Mouse (Mus musculus): ENCODE measurements at regions not wholly inside any gene's neighbourhood (a gene's known extent, or its start where the extent isn't known, plus 50 kb on each side); places are given as distances from the start of the nearest gene placed in this dataset.

- H3K27ac ChIP-seq (ENCODE audit: low read depth, low read length), result no peak overlapping the region
- DNase-seq (ENCODE audit: low spot score) (no peak), ATAC-seq (replicated peaks; ENCODE audit: low FRiP score) (no peak)
- H3K36me3 ChIP-seq (ENCODE audit: control insufficient read depth, insufficient read depth, low read length), result no peaks in the 10 kb centered on the region
- H3K4me2 ChIP-seq (ENCODE audit: low read depth, low read length, severe bottlenecking), result no peak overlapping the region
- no peak overlapping the region for H3K4me3 ChIP-seq (ENCODE audit: low read depth, low read length)
- no peaks in the 10 kb centered on the region for H3K27me3 ChIP-seq (ENCODE audit: control insufficient read depth, insufficient read depth, low read length)
- no peak overlapping the region for H3K9ac ChIP-seq (ENCODE audit: low read length)
- H3K9me3 ChIP-seq (ENCODE audit: control insufficient read depth, low read length), result no peaks in the 10 kb centered on the region
- 87% methylated on average over 1 of the region's 1 CpGs for WGBS
- no peaks in the 10 kb centered on the region for H3K4me1 ChIP-seq (replicated peaks; ENCODE audit: control insufficient read depth, insufficient read depth, low read length)
Measured at GRCm38 (mm10) chr15:25305801-25306200, 107.8 kb downstream of the Basp1 start.

GRCm38 (mm10) chr15:25303379-25303778, 110.2 kb downstream of the Basp1 start:
- no peak overlapping the region for H3K9ac ChIP-seq (ENCODE audit: low read length)
- H3K4me2 ChIP-seq (ENCODE audit: low read depth, low read length, severe bottlenecking), result no peak overlapping the region
- 83% methylated on average over 3 of the region's 3 CpGs for WGBS
- no peaks in the 10 kb centered on the region for H3K27me3 ChIP-seq (ENCODE audit: control insufficient read depth, insufficient read depth, low read length)
- DNase-seq (ENCODE audit: low spot score) (no peak), ATAC-seq (replicated peaks; ENCODE audit: low FRiP score) (no peak)
- no peak overlapping the region for H3K4me3 ChIP-seq (ENCODE audit: low read depth, low read length)
- H3K27ac ChIP-seq (ENCODE audit: low read depth, low read length), result no peak overlapping the region
- no peaks in the 10 kb centered on the region for H3K36me3 ChIP-seq (ENCODE audit: control insufficient read depth, insufficient read depth, low read length)
- H3K9me3 ChIP-seq (ENCODE audit: control insufficient read depth, low read length), result no peaks in the 10 kb centered on the region
- H3K4me1 ChIP-seq (replicated peaks; ENCODE audit: control insufficient read depth, insufficient read depth, low read length), result no peaks in the 10 kb centered on the region

- 75% methylated on average over 8 of the region's 8 CpGs for WGBS
- Histone ChIP-seq H3K27ac (ENCODE audit: low read depth, low read length) (no peak overlapping the region), H3K4me2 (ENCODE audit: low read depth, low read length, severe bottlenecking) (no peak overlapping the region), H3K27me3 (ENCODE audit: control insufficient read depth, insufficient read depth, low read length) (no peaks in the 10 kb centered on the region), H3K4me1 (replicated peaks; ENCODE audit: control insufficient read depth, insufficient read depth, low read length) (no peaks in the 10 kb centered on the region), H3K9me3 (ENCODE audit: control insufficient read depth, low read length) (no peaks in the 10 kb centered on the region), H3K4me3 (ENCODE audit: low read depth, low read length) (no peak overlapping the region), H3K9ac (ENCODE audit: low read length) (no peak overlapping the region), H3K36me3 (ENCODE audit: control insufficient read depth, insufficient read depth, low read length) (no peaks in the 10 kb centered on the region)
- DNase-seq (ENCODE audit: low spot score) (no peak), ATAC-seq (replicated peaks; ENCODE audit: low FRiP score) (no peak)
Measured at GRCm38 (mm10) chr15:25302671-25303294, 110.8 kb downstream of the Basp1 start.

- H3K4me2 ChIP-seq (ENCODE audit: low read depth, low read length, severe bottlenecking), result no peak overlapping the region
- H3K4me3 ChIP-seq (ENCODE audit: low read depth, low read length), result no peak overlapping the region
- WGBS, result 76% methylated on average over 3 of the region's 3 CpGs
- no peaks in the 10 kb centered on the region for H3K36me3 ChIP-seq (ENCODE audit: control insufficient read depth, insufficient read depth, low read length)
- H3K27ac ChIP-seq (ENCODE audit: low read depth, low read length), result no peak overlapping the region
- DNase-seq (ENCODE audit: low spot score) (no peak), ATAC-seq (replicated peaks; ENCODE audit: low FRiP score) (no peak)
- no peak overlapping the region for H3K9ac ChIP-seq (ENCODE audit: low read length)
- no peaks in the 10 kb centered on the region for H3K9me3 ChIP-seq (ENCODE audit: control insufficient read depth, low read length)
- 0 out of 2 replicates have a peak, but pooled peaks cover 2% of the 10 kb centered on the region for H3K4me1 ChIP-seq (replicated peaks; ENCODE audit: control insufficient read depth, insufficient read depth, low read length)
- H3K27me3 ChIP-seq (ENCODE audit: control insufficient read depth, insufficient read depth, low read length), result no peaks in the 10 kb centered on the region
Measured at GRCm38 (mm10) chr15:25301810-25302209, 111.8 kb downstream of the Basp1 start.

GRCm38 (mm10) chr15:25297278-25297677, 116.3 kb downstream of the Basp1 start:
- DNase-seq (ENCODE audit: low spot score) (no peak), ATAC-seq (replicated peaks; ENCODE audit: low FRiP score) (peak; percentile 50; the same call in 1 of the 2 replicates)
- WGBS, result 50% methylated on average over 5 of the region's 5 CpGs

GRCm38 (mm10) chr15:25296714-25297113, 116.8 kb downstream of the Basp1 start:
- ATAC-seq (replicated peaks; ENCODE audit: low FRiP score), result 0 out of 2 replicates have a peak, but pooled peaks have one; percentile 8
- Histone ChIP-seq H3K36me3 (ENCODE audit: control insufficient read depth, insufficient read depth, low read length) (no peaks in the 10 kb centered on the region), H3K4me2 (ENCODE audit: low read depth, low read length, severe bottlenecking) (no peak overlapping the region), H3K9me3 (ENCODE audit: control insufficient read depth, low read length) (no peaks in the 10 kb centered on the region), H3K4me3 (ENCODE audit: low read depth, low read length) (no peak overlapping the region), H3K9ac (ENCODE audit: low read length) (no peak overlapping the region), H3K27me3 (ENCODE audit: control insufficient read depth, insufficient read depth, low read length) (no peaks in the 10 kb centered on the region), H3K4me1 (replicated peaks; ENCODE audit: control insufficient read depth, insufficient read depth, low read length) (0 out of 2 replicates have a peak, but pooled peaks cover 2% of the 10 kb centered on the region), H3K27ac (ENCODE audit: low read depth, low read length) (no peak overlapping the region)
- DNase-seq (ENCODE audit: low spot score), result no peak
- 87% methylated on average over 11 of the region's 11 CpGs for WGBS

More at GRCm38 (mm10) chr15:25297278-25297677, 116.3 kb downstream of the Basp1 start:
- Histone ChIP-seq H3K9me3 (ENCODE audit: control insufficient read depth, low read length) (no peaks in the 10 kb centered on the region), H3K36me3 (ENCODE audit: control insufficient read depth, insufficient read depth, low read length) (no peaks in the 10 kb centered on the region), H3K4me2 (ENCODE audit: low read depth, low read length, severe bottlenecking) (no peak overlapping the region), H3K27ac (ENCODE audit: low read depth, low read length) (no peak overlapping the region), H3K4me1 (replicated peaks; ENCODE audit: control insufficient read depth, insufficient read depth, low read length) (0 out of 2 replicates have a peak, but pooled peaks cover 2% of the 10 kb centered on the region), H3K4me3 (ENCODE audit: low read depth, low read length) (no peak overlapping the region), H3K27me3 (ENCODE audit: control insufficient read depth, insufficient read depth, low read length) (no peaks in the 10 kb centered on the region), H3K9ac (ENCODE audit: low read length) (no peak overlapping the region)

- 94% methylated on average over 6 of the region's 6 CpGs for WGBS
- H3K4me2 ChIP-seq (ENCODE audit: low read depth, low read length, severe bottlenecking), result no peak overlapping the region
Measured at GRCm38 (mm10) chr15:25295753-25296152, 117.8 kb downstream of the Basp1 start.

GRCm38 (mm10) chr15:25291231-25291691, 122.3 kb downstream of the Basp1 start:
- WGBS, result 24% methylated on average over 10 of the region's 10 CpGs
- 0 out of 2 replicates have a peak, but pooled peaks cover 4% of the 10 kb centered on the region for H3K4me1 ChIP-seq (replicated peaks; ENCODE audit: control insufficient read depth, insufficient read depth, low read length)
- no peak overlapping the region for H3K4me3 ChIP-seq (ENCODE audit: low read depth, low read length)
- peak overlapping the region; percentile 53; the same call in 1 of the 2 replicates for H3K27ac ChIP-seq (ENCODE audit: low read depth, low read length)
- ATAC-seq (replicated peaks; ENCODE audit: low FRiP score) (peak; percentile 85), DNase-seq (ENCODE audit: low spot score) (peak; percentile 69)
- H3K36me3 ChIP-seq (ENCODE audit: control insufficient read depth, insufficient read depth, low read length), result no peaks in the 10 kb centered on the region
- H3K4me2 ChIP-seq (ENCODE audit: low read depth, low read length, severe bottlenecking), result 0 out of 2 replicates have a peak overlapping the region, but pooled peaks have one; percentile 18
- H3K9me3 ChIP-seq (ENCODE audit: control insufficient read depth, low read length), result no peaks in the 10 kb centered on the region
- H3K9ac ChIP-seq (ENCODE audit: low read length), result no peak overlapping the region
- no peaks in the 10 kb centered on the region for H3K27me3 ChIP-seq (ENCODE audit: control insufficient read depth, insufficient read depth, low read length)

More at GRCm38 (mm10) chr15:25295753-25296152, 117.8 kb downstream of the Basp1 start:
- Histone ChIP-seq H3K9ac (ENCODE audit: low read length) (no peak overlapping the region), H3K4me1 (replicated peaks; ENCODE audit: control insufficient read depth, insufficient read depth, low read length) (0 out of 2 replicates have a peak, but pooled peaks cover 6% of the 10 kb centered on the region), H3K36me3 (ENCODE audit: control insufficient read depth, insufficient read depth, low read length) (no peaks in the 10 kb centered on the region), H3K9me3 (ENCODE audit: control insufficient read depth, low read length) (no peaks in the 10 kb centered on the region), H3K4me3 (ENCODE audit: low read depth, low read length) (no peak overlapping the region), H3K27ac (ENCODE audit: low read depth, low read length) (no peak overlapping the region), H3K27me3 (ENCODE audit: control insufficient read depth, insufficient read depth, low read length) (no peaks in the 10 kb centered on the region)
- ATAC-seq (replicated peaks; ENCODE audit: low FRiP score), result no peak
- DNase-seq (ENCODE audit: low spot score), result no peak

- no peak overlapping the region for H3K4me2 ChIP-seq (ENCODE audit: low read depth, low read length, severe bottlenecking)
- peaks cover 9% of the 10 kb centered on the region; the same call in 1 of the 2 replicates for H3K4me1 ChIP-seq (replicated peaks; ENCODE audit: control insufficient read depth, insufficient read depth, low read length)
- no peaks in the 10 kb centered on the region for H3K9me3 ChIP-seq (ENCODE audit: control insufficient read depth, low read length)
- no peak overlapping the region for H3K27ac ChIP-seq (ENCODE audit: low read depth, low read length)
- 74% methylated on average over 3 of the region's 3 CpGs for WGBS
- no peak for ATAC-seq (replicated peaks; ENCODE audit: low FRiP score)
- no peak overlapping the region for H3K9ac ChIP-seq (ENCODE audit: low read length)
- no peaks in the 10 kb centered on the region for H3K27me3 ChIP-seq (ENCODE audit: control insufficient read depth, insufficient read depth, low read length)
- no peaks in the 10 kb centered on the region for H3K36me3 ChIP-seq (ENCODE audit: control insufficient read depth, insufficient read depth, low read length)
- no peak for DNase-seq (ENCODE audit: low spot score)
- no peak overlapping the region for H3K4me3 ChIP-seq (ENCODE audit: low read depth, low read length)
Measured at GRCm38 (mm10) chr15:25287850-25288249, 125.7 kb downstream of the Basp1 start.

Data from forebrain, embryonic 11.5 days (tissue).